Mouse (Mus musculus): ENCODE data around the gene Olfr150. TPM values are rescaled to one million over a fixed set of nuclear protein-coding genes. Genes with fewer than 3 reads are reported as not detected.

The Olfr150 gene
- not detected for polyA plus RNA-seq (2015; fragmentation: Illumina TruSeq; extraction: RNeasy Lipid Tissue Mini Kit (QIAGEN cat#74804); ENCODE audit: low read depth, low replicate concordance)

DNA sequence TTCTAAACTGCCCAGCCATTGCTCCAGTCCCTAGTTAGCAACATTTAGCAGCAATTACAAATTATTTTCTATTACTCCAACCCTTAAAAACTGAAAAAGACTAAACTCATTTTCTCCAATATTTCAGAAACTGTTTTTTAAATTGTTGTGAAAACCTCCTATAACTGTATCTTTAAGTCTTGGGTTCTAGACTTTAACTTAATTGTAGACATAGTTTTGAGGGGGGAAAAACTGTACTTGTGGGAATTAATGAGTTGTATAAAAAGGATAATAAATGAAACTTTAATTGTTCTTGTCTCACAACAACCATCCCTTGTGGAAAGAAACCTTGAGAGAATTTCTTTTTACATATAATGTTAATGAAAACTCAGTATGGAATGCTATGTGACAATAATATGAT, at the start of gene Olfr150:
Olfr150 (plus strand) TSS at position 301 of the 400 bp plus-strand sequence.

DNA sequence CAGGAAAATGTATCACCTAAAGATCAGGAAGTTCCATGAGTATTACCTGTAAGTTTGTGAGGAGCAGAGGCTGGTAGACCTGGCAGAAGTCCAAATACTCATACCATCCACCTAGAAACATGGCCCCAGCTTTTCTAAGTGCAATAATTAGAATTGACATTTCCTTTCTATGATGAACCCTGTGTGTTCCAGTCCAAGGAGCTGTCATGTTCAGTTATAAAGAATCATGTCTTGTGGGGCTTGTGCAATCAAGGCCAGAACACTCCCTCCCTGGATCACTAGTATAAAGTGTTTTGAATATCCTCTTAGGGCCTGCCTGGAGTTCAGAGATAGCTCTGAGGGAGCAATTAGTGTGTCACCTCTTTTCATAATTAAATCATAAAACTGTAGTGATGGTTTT, 23.8 kb upstream of the Olfr150 start, which contains the start of gene Olfr149:
Olfr149 (minus strand) TSS at position 101 of the 400 bp plus-strand sequence.

DNA sequence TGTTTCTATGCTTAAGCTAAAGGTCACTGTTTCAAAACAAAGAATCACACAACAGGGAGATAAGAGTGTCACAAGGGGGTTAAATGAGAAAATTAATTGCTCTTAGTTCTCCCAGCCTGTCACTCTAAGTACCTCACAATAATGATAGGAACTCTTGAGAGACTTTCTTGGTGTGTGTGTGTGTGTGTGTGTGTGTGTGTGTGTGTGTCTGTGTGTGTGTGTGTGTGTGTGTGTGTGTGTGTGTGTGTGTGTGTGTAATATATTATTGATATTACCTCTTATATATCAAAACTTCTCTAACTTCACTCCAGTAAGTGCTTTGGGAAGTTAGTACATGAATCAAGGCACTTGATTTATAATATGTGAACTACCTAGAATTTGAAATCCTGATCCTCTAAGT, 19.7 kb upstream of the Olfr150 start, which contains the start of gene Olfr965:
Olfr965 (plus strand) TSS at position 301 of the 400 bp plus-strand sequence.

DNA sequence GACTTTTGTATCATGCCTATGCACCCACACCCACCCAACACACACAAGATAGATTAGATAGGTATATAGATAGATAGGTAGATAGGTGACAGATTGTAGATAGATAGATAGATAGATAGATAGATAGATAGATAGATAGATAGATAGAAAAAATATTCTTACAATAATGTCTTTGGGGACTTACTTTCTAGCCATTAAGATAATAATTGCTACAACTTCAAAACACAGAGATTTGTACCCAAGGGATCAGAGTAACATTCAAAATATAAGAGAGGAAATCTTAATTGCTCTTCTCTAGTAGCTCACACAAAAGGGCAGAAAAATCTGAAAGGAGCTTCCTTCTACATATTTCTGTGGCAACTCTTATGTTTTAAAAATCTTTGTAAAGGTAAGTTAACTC, 15.2 kb downstream of the Olfr150 start, which contains the start of gene Olfr967:
Olfr967 (plus strand) TSS at position 301 of the 400 bp plus-strand sequence.

DNA sequence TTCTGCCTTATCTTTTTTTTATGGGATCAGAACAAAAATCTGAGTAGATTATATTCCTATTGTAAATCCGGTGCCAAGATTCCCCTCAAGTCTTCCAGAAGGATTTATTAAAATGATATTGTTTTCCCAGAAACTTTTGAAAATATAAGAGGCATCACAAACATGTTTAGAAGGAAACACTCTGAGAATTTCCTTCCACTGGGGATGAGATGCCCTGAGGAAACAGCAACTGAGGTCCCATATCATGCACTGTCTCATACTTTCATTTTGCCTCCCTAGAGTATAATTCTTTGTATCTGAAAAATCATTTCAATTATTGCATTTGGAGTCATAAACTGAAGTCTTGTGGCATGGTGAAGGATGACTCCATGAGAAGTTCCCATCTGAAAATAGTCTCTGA, 52.4 kb downstream of the Olfr150 start, which contains the start of gene Olfr968:
Olfr968 (minus strand) TSS at position 101 of the 400 bp plus-strand sequence.

Other genes starting within 250 kb of the Olfr150 start
- gene Olfr44, start 237.0 kb upstream of the Olfr150 start, polyA plus RNA-seq (2015; fragmentation: Illumina TruSeq; extraction: RNeasy Lipid Tissue Mini Kit (QIAGEN cat#74804); ENCODE audit: low read depth, low replicate concordance) = not detected
- gene Olfr957, start 215.2 kb upstream of the Olfr150 start, polyA plus RNA-seq (2015; fragmentation: Illumina TruSeq; extraction: RNeasy Lipid Tissue Mini Kit (QIAGEN cat#74804); ENCODE audit: low read depth, low replicate concordance) = not detected
- gene Olfr958, start 176.9 kb upstream of the Olfr150 start, polyA plus RNA-seq (2015; fragmentation: Illumina TruSeq; extraction: RNeasy Lipid Tissue Mini Kit (QIAGEN cat#74804); ENCODE audit: low read depth, low replicate concordance) = not detected
- not detected for gene Olfr959, start 155.4 kb upstream of the Olfr150 start, polyA plus RNA-seq (2015; fragmentation: Illumina TruSeq; extraction: RNeasy Lipid Tissue Mini Kit (QIAGEN cat#74804); ENCODE audit: low read depth, low replicate concordance)
- gene AW551984, start 126.6 kb upstream of the Olfr150 start, polyA plus RNA-seq (2015; fragmentation: Illumina TruSeq; extraction: RNeasy Lipid Tissue Mini Kit (QIAGEN cat#74804); ENCODE audit: low read depth, low replicate concordance) = 10.0 TPM
- not detected for gene Olfr148, start 120.3 kb upstream of the Olfr150 start, polyA plus RNA-seq (2015; fragmentation: Illumina TruSeq; extraction: RNeasy Lipid Tissue Mini Kit (QIAGEN cat#74804); ENCODE audit: low read depth, low replicate concordance)
- not detected for gene Olfr960, start 109.6 kb upstream of the Olfr150 start, polyA plus RNA-seq (2015; fragmentation: Illumina TruSeq; extraction: RNeasy Lipid Tissue Mini Kit (QIAGEN cat#74804); ENCODE audit: low read depth, low replicate concordance)
- not detected for gene Olfr961, start 85.9 kb upstream of the Olfr150 start, polyA plus RNA-seq (2015; fragmentation: Illumina TruSeq; extraction: RNeasy Lipid Tissue Mini Kit (QIAGEN cat#74804); ENCODE audit: low read depth, low replicate concordance)
- not detected for gene Olfr963, start 63.8 kb upstream of the Olfr150 start, polyA plus RNA-seq (2015; fragmentation: Illumina TruSeq; extraction: RNeasy Lipid Tissue Mini Kit (QIAGEN cat#74804); ENCODE audit: low read depth, low replicate concordance)
- gene Olfr149, start 23.9 kb upstream of the Olfr150 start, polyA plus RNA-seq (2015; fragmentation: Illumina TruSeq; extraction: RNeasy Lipid Tissue Mini Kit (QIAGEN cat#74804); ENCODE audit: low read depth, low replicate concordance) = not detected
- gene Olfr965, start 19.6 kb upstream of the Olfr150 start, polyA plus RNA-seq (2015; fragmentation: Illumina TruSeq; extraction: RNeasy Lipid Tissue Mini Kit (QIAGEN cat#74804); ENCODE audit: low read depth, low replicate concordance) = not detected
- not detected for gene Olfr967, start 15.3 kb downstream of the Olfr150 start, polyA plus RNA-seq (2015; fragmentation: Illumina TruSeq; extraction: RNeasy Lipid Tissue Mini Kit (QIAGEN cat#74804); ENCODE audit: low read depth, low replicate concordance)
- gene Olfr968, start 52.3 kb downstream of the Olfr150 start, polyA plus RNA-seq (2015; fragmentation: Illumina TruSeq; extraction: RNeasy Lipid Tissue Mini Kit (QIAGEN cat#74804); ENCODE audit: low read depth, low replicate concordance) = not detected
- not detected for gene Olfr969, start 60.0 kb downstream of the Olfr150 start, polyA plus RNA-seq (2015; fragmentation: Illumina TruSeq; extraction: RNeasy Lipid Tissue Mini Kit (QIAGEN cat#74804); ENCODE audit: low read depth, low replicate concordance)
- gene Olfr970, start 77.9 kb downstream of the Olfr150 start, polyA plus RNA-seq (2015; fragmentation: Illumina TruSeq; extraction: RNeasy Lipid Tissue Mini Kit (QIAGEN cat#74804); ENCODE audit: low read depth, low replicate concordance) = not detected
- gene Olfr971, start 105.9 kb downstream of the Olfr150 start, polyA plus RNA-seq (2015; fragmentation: Illumina TruSeq; extraction: RNeasy Lipid Tissue Mini Kit (QIAGEN cat#74804); ENCODE audit: low read depth, low replicate concordance) = not detected
- not detected for gene Olfr972, start 135.4 kb downstream of the Olfr150 start, polyA plus RNA-seq (2015; fragmentation: Illumina TruSeq; extraction: RNeasy Lipid Tissue Mini Kit (QIAGEN cat#74804); ENCODE audit: low read depth, low replicate concordance)
- not detected for gene Olfr229, start 176.4 kb downstream of the Olfr150 start, polyA plus RNA-seq (2015; fragmentation: Illumina TruSeq; extraction: RNeasy Lipid Tissue Mini Kit (QIAGEN cat#74804); ENCODE audit: low read depth, low replicate concordance)
- not detected for gene Olfr974, start 206.5 kb downstream of the Olfr150 start, polyA plus RNA-seq (2015; fragmentation: Illumina TruSeq; extraction: RNeasy Lipid Tissue Mini Kit (QIAGEN cat#74804); ENCODE audit: low read depth, low replicate concordance)
- not detected for gene Olfr975, start 221.1 kb downstream of the Olfr150 start, polyA plus RNA-seq (2015; fragmentation: Illumina TruSeq; extraction: RNeasy Lipid Tissue Mini Kit (QIAGEN cat#74804); ENCODE audit: low read depth, low replicate concordance)
- gene Olfr976, start 230.2 kb downstream of the Olfr150 start, polyA plus RNA-seq (2015; fragmentation: Illumina TruSeq; extraction: RNeasy Lipid Tissue Mini Kit (QIAGEN cat#74804); ENCODE audit: low read depth, low replicate concordance) = not detected

Data from brain, adult 10 weeks (tissue).